Mouse (Mus musculus) heart, embryonic 11.5 days (tissue): Measurements from ENCODE around the gene Tinf2. TPM values are rescaled to one million over a fixed set of nuclear protein-coding genes. Genes with fewer than 3 reads are reported as not detected.

Experiments
- ATAC-seq: fragments of 200-750 bp; cut with Nextera tagmentation; replicated peaks from 2 replicates; pipeline ENCODE4 v1.8.0; 2017; ENCODE audit warnings: moderate library complexity; ENCODE audit not compliant: insufficient number of reproducible peaks, low FRiP score, low TSS enrichment
- H3K27ac ChIP-seq: fragments of 300-500 bp; sonication (generic); 2 replicates; pipeline ENCODE4 v1.5.1; 2014; ENCODE audit warnings: mild to moderate bottlenecking, low read depth, low read length
- H3K27me3 ChIP-seq: fragments of 300-500 bp; sonication (generic); 2 replicates; pipeline ENCODE4 v1.6.1; 2014; ENCODE audit warnings: mild to moderate bottlenecking, low read length, mixed read lengths; ENCODE audit not compliant: control insufficient read depth, insufficient read depth
- H3K36me3 ChIP-seq: fragments of 300-500 bp; sonication (generic); 2 replicates; pipeline ENCODE4 v1.6.1; 2014; ENCODE audit warnings: mild to moderate bottlenecking, low read length, moderate library complexity, mixed read lengths; ENCODE audit not compliant: control insufficient read depth, insufficient read depth
- H3K4me1 ChIP-seq: fragments of 300-500 bp; sonication (generic); 2 replicates; pipeline ENCODE4 v1.6.1; 2014; ENCODE audit warnings: low read length; ENCODE audit not compliant: control insufficient read depth, insufficient read depth
- H3K4me2 ChIP-seq: fragments of 300-500 bp; sonication (generic); 2 replicates; pipeline ENCODE4 v1.6.1; 2014; ENCODE audit warnings: mild to moderate bottlenecking, moderate library complexity
- H3K4me3 ChIP-seq: fragments of 300-500 bp; sonication (generic); 2 replicates; pipeline ENCODE4 v1.5.1; 2014; ENCODE audit warnings: low read depth, low read length
- H3K9ac ChIP-seq: fragments of 300-500 bp; sonication (generic); 2 replicates; pipeline ENCODE4 v1.6.1; 2014; ENCODE audit warnings: mild to moderate bottlenecking, low read depth, low read length, moderate library complexity
- H3K9me3 ChIP-seq: fragments of 300-500 bp; sonication (generic); replicated peaks from 2 replicates; pipeline ENCODE4 v1.6.1; 2016; ENCODE audit warnings: low read length; ENCODE audit not compliant: control insufficient read depth
- WGBS: fragments of 180-500 bp; shearing (Covaris S2); extraction: QIAGEN DNeasy Blood & Tissue Kit; methylation state at CpG from one replicate; pipeline ENCODE4 v1.1.7; 2014; ENCODE audit not compliant: insufficient replicate concordance; 5-methylcytosine and 5-hydroxymethylcytosine counted together
- polyA plus RNA-seq: library from polyadenylated mRNA; unstranded; fragments of >200 nt; fragmentation: Nextera tagmentation; extraction: Ambion mirVana; gene quantifications from 2 replicates; pipeline ENCODE4 v1.2.1, GENCODE M21; 2014

Gene Tinf2
- polyA plus RNA-seq, 1 experiment from 2014 or later, result 39.6 TPM

- Histone ChIP-seq H3K4me2 (peak within 1 kb of the TSS; percentile 65), H3K27me3 (no peaks in the 10 kb centered on the region), H3K9ac (peak within 1 kb of the TSS; percentile 81), H3K4me3 (peak within 1 kb of the TSS; percentile 77), H3K4me1 (no peaks in the 10 kb centered on the region), H3K27ac (peak within 1 kb of the TSS; percentile 48; the same call in 1 of the 2 replicates), H3K9me3 (no peaks in the 10 kb centered on the region), H3K36me3 (peaks cover 12% of the 10 kb centered on the region)
- peak; percentile 85 for ATAC-seq
- WGBS, result under 1% methylated on average over 49 of the region's 50 CpGs
Measured at GRCm38 (mm10) chr14:55721700-55722437, 40.2 kb upstream of the Tinf2 start, which contains the start of gene Rabggta. TSS of gene Rabggta (minus strand) at chr14:55722263.

GRCm38 (mm10) chr14:55721076-55721475, 39.5 kb upstream of the Tinf2 start:
- H3K9ac ChIP-seq, result peak overlapping the region; percentile 81
- no peak overlapping the region for H3K27ac ChIP-seq
- peaks cover 12% of the 10 kb centered on the region for H3K36me3 ChIP-seq
- no peak for ATAC-seq
- 77% methylated on average over 6 of the region's 6 CpGs for WGBS
- H3K27me3 ChIP-seq, result no peaks in the 10 kb centered on the region
- H3K4me1 ChIP-seq, result no peaks in the 10 kb centered on the region
- H3K9me3 ChIP-seq, result no peaks in the 10 kb centered on the region
- no peak overlapping the region for H3K4me3 ChIP-seq
- H3K4me2 ChIP-seq, result peak overlapping the region; percentile 65

- H3K9me3 ChIP-seq, result no peaks in the 10 kb centered on the region
- no peaks in the 10 kb centered on the region for H3K27me3 ChIP-seq
- H3K36me3 ChIP-seq, result peaks cover 12% of the 10 kb centered on the region
- 90% methylated on average over 12 of the region's 12 CpGs for WGBS
- H3K9ac ChIP-seq, result no peak overlapping the region
- no peak for ATAC-seq
- no peak overlapping the region; the same call in 1 of the 2 replicates for H3K4me2 ChIP-seq
- no peak overlapping the region for H3K27ac ChIP-seq
- no peak overlapping the region for H3K4me3 ChIP-seq
- H3K4me1 ChIP-seq, result no peaks in the 10 kb centered on the region
Measured at GRCm38 (mm10) chr14:55720666-55721065, 39.0 kb upstream of the Tinf2 start.

GRCm38 (mm10) chr14:55719737-55720136, 38.1 kb upstream of the Tinf2 start:
- no peak for ATAC-seq
- H3K27ac ChIP-seq, result no peak overlapping the region
- no peaks in the 10 kb centered on the region for H3K27me3 ChIP-seq
- H3K4me1 ChIP-seq, result no peaks in the 10 kb centered on the region
- peaks cover 12% of the 10 kb centered on the region for H3K36me3 ChIP-seq
- H3K9me3 ChIP-seq, result no peaks in the 10 kb centered on the region
- no peak overlapping the region for H3K9ac ChIP-seq
- H3K4me2 ChIP-seq, result no peak overlapping the region
- no peak overlapping the region for H3K4me3 ChIP-seq
- 82% methylated on average over 6 of the region's 6 CpGs for WGBS

DNA sequence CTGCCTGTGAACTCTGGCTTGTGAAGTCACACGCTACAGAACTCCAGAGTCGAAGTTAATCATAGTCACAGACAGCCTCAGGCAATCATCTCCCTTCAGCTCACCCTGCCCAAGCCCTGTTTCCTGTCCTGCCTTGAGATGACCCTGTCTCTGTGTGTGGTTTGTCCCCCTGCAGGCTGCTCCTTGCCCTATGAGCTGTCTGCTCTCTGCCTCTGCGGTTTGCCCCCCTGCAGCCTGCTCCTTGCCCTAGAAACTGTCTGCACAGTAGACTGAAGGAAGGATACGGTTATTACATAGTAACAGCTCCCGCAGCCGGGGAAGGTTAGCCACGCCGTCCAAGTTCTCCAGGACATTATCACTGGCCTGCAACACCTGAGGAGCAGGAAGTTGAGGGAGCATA, 35.3 kb upstream of the Tinf2 start:
- Histone ChIP-seq H3K4me1 (peaks cover 8% of the 10 kb centered on the region; the same call in 1 of the 2 replicates), H3K4me3 (no peak overlapping the region), H3K9me3 (no peaks in the 10 kb centered on the region), H3K27ac (no peak overlapping the region), H3K9ac (no peak overlapping the region), H3K36me3 (peaks cover 12% of the 10 kb centered on the region), H3K27me3 (peaks cover 19% of the 10 kb centered on the region), H3K4me2 (no peak overlapping the region)
- no peak for ATAC-seq
- 75% methylated on average over 8 of the region's 8 CpGs for WGBS

- Histone ChIP-seq H3K4me1 (peaks cover 8% of the 10 kb centered on the region; the same call in 1 of the 2 replicates), H3K4me3 (no peak overlapping the region), H3K9me3 (no peaks in the 10 kb centered on the region), H3K36me3 (peaks cover 12% of the 10 kb centered on the region), H3K27ac (no peak overlapping the region), H3K4me2 (no peak overlapping the region), H3K27me3 (peaks cover 25% of the 10 kb centered on the region), H3K9ac (no peak overlapping the region)
- ATAC-seq, result no peak
- WGBS, result 82% methylated on average over 6 of the region's 6 CpGs
Measured at GRCm38 (mm10) chr14:55716271-55716670, 34.7 kb upstream of the Tinf2 start.

- ATAC-seq, result no peak
- Histone ChIP-seq H3K9ac (no peak overlapping the region), H3K4me1 (peaks cover 8% of the 10 kb centered on the region; the same call in 1 of the 2 replicates), H3K4me3 (no peak overlapping the region), H3K9me3 (no peaks in the 10 kb centered on the region), H3K27me3 (peaks cover 27% of the 10 kb centered on the region), H3K4me2 (no peak overlapping the region), H3K36me3 (peaks cover 8% of the 10 kb centered on the region), H3K27ac (no peak overlapping the region)
- WGBS, result 35% methylated on average over 6 of the region's 6 CpGs
Measured at GRCm38 (mm10) chr14:55714893-55715292, 33.3 kb upstream of the Tinf2 start.

GRCm38 (mm10) chr14:55713729-55714122, 32.1 kb upstream of the Tinf2 start, which contains the start of gene Tgm1:
TSS of gene Tgm1 (minus strand) at chr14:55713926.
- Histone ChIP-seq H3K9ac (no peak within 1 kb of the TSS), H3K4me3 (peak within 1 kb of the TSS; percentile 28), H3K36me3 (peaks cover 8% of the 10 kb centered on the region), H3K27me3 (peaks cover 27% of the 10 kb centered on the region), H3K27ac (no peak within 1 kb of the TSS), H3K4me2 (peak within 1 kb of the TSS; percentile 62), H3K4me1 (peaks cover 8% of the 10 kb centered on the region; the same call in 1 of the 2 replicates), H3K9me3 (no peaks in the 10 kb centered on the region)
- no peak for ATAC-seq
- WGBS, result 23% methylated on average over 4 of the region's 4 CpGs
